Mouse (Mus musculus): ENCODE results near the gene Hspb2. TPM values are rescaled to one million over a fixed set of nuclear protein-coding genes. Genes with fewer than 3 reads are reported as not detected.

Gene Hspb2
- polyA plus RNA-seq, 1 experiment = not detected

DNA sequence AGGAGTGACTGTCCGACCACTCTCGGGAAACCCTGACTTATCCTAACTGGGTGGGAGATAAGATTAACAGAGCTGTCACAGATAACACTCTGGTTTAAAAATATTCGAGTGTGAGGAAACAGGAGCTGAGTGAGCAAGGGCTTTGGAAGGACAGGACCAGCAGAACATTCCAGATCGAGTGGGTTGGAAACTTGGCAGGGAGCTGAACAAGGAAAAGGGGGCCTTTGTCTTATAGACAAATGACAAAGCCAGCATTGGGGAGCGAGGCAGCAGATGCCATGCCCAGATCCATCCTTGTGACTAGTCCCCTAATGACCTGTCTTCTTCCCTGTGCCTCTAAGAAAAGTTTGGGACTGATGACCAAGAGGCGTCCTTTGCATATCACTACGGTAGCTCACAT lies 1.8 kb upstream of the Hspb2 start:
- Histone ChIP-seq H3K4me3 (ENCODE audit: insufficient read depth, low read depth, low read length) (no peak overlapping the region), H3K4me1 (ENCODE audit: control insufficient read depth, insufficient read depth, low read length) (peaks cover 8% of the 10 kb centered on the region), H3K27ac (ENCODE audit: insufficient read depth, low read depth, low read length) (0 out of 2 replicates have a peak overlapping the region, but pooled peaks have one; percentile 43)
- 60% methylated on average over 7 of the region's 7 CpGs for whole genome bisulfite sequencing
- TF ChIP-seq CTCF (IDR thresholded peaks at IDR 0.05; ENCODE audit: insufficient read depth, low read depth, low read length) (no peak), POLR2A (IDR thresholded peaks at IDR 0.05; ENCODE audit: insufficient read depth, low read depth, low read length) (no peak)

DNA sequence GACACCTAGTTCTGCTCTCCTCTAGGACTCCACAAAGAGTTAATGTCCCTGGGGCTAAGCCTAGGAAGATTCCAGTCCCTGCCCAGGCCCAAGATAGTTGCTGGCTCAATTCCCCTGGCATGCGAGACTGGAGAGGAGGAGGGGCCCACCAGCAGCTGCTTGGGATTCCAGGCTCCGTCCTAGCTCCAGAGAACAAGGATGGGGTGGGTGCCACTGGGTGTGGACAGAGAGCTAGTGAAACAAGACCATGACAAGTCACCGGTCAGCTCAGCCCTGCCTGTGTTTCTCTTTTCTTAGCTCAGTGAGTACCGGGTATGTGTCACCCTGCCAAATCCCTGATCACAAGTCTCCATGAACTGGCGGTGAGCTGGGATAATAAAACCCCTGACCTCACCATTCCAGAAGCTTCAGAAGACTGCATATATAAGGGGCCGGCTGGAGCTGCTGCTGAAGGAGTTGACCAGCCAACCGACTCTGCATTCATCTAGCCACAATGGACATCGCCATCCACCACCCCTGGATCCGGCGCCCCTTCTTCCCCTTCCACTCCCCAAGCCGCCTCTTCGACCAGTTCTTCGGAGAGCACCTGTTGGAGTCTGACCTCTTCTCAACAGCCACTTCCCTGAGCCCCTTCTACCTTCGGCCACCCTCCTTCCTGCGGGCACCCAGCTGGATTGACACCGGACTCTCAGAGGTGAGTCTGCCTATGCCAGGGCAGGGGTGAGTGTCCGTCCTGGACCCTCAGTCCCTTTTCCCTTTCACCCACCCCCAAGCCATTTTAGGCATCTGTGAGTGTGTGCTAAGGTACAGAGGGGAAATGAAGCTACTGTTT lies 846 bp upstream of the Hspb2 start:
- 61% methylated on average over 17 of the region's 17 CpGs for WGBS
- H3K27ac ChIP-seq (ENCODE audit: insufficient read depth, low read depth, low read length) = peak overlapping the region; percentile 43

DNA sequence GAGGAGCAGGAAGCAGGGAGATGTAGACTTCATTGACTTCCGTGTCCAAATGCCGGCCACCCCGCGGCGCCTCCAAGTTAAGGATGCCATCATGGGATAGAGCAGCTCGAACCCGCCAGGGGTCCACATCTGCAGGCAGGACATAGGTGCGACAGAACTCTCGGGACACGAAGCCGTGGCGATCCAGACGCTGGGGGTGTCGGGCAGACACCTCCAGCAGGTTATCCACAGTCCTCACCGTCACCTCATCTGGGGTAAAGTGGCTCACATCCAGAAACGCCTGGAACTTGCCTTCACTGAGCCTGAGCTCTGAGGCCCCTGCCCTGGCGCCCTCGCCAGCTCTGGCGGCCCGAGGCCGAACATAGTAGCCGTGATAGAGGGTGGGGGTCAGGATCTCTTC lies 831 bp downstream of the Hspb2 start, which contains the start of gene Cryab:
Cryab (plus strand) TSS at position 3 of the 400 bp plus-strand sequence.
- WGBS = 80% methylated on average over 22 of the region's 22 CpGs
- no peak for TF ChIP-seq CTCF (IDR thresholded peaks at IDR 0.05; ENCODE audit: insufficient read depth, low read depth, low read length)
- no peak for TF ChIP-seq POLR2A (IDR thresholded peaks at IDR 0.05; ENCODE audit: insufficient read depth, low read depth, low read length)
- Histone ChIP-seq H3K4me3 (ENCODE audit: insufficient read depth, low read depth, low read length) (no peak within 1 kb of the TSS), H3K27ac (ENCODE audit: insufficient read depth, low read depth, low read length) (no peak within 1 kb of the TSS), H3K4me1 (ENCODE audit: control insufficient read depth, insufficient read depth, low read length) (peaks cover 10% of the 10 kb centered on the region)

More for the DNA sequence above, 846 bp upstream of the Hspb2 start:
- H3K4me1 ChIP-seq (ENCODE audit: control insufficient read depth, insufficient read depth, low read length) = peaks cover 8% of the 10 kb centered on the region
- H3K4me3 ChIP-seq (ENCODE audit: insufficient read depth, low read depth, low read length) = peak overlapping the region; percentile 17; the same call in 1 of the 2 replicates
- TF ChIP-seq POLR2A (IDR thresholded peaks at IDR 0.05; ENCODE audit: insufficient read depth, low read depth, low read length) = no peak
- TF ChIP-seq CTCF (IDR thresholded peaks at IDR 0.05; ENCODE audit: insufficient read depth, low read depth, low read length) = no peak

DNA sequence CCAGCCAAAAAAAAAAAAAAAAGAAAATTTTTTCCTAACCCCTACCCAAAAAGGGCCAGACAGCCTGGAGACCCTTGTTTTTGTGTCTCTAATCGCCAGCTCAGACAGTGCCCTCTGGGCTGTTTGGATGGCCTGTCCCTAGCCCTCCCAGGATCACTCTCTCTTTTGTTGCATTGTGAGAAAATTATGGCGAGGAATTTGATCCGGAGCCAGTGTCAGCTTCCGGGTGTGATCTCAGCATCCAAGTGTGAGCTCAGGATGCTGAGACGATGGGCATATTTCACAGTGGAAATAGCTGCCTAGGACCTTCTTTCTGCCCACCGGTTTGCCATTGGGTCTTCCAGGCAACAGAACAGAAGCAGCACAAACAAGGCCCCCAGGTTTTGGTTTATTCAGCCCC lies 1.4 kb downstream of the Hspb2 start:
- H3K4me3 ChIP-seq (ENCODE audit: insufficient read depth, low read depth, low read length) = no peak overlapping the region
- H3K27ac ChIP-seq (ENCODE audit: insufficient read depth, low read depth, low read length) = no peak overlapping the region
- 57% methylated on average over 6 of the region's 6 CpGs for WGBS
- TF ChIP-seq CTCF (IDR thresholded peaks at IDR 0.05; ENCODE audit: insufficient read depth, low read depth, low read length) = no peak
- no peak for TF ChIP-seq POLR2A (IDR thresholded peaks at IDR 0.05; ENCODE audit: insufficient read depth, low read depth, low read length)
- H3K4me1 ChIP-seq (ENCODE audit: control insufficient read depth, insufficient read depth, low read length) = peaks cover 13% of the 10 kb centered on the region

DNA sequence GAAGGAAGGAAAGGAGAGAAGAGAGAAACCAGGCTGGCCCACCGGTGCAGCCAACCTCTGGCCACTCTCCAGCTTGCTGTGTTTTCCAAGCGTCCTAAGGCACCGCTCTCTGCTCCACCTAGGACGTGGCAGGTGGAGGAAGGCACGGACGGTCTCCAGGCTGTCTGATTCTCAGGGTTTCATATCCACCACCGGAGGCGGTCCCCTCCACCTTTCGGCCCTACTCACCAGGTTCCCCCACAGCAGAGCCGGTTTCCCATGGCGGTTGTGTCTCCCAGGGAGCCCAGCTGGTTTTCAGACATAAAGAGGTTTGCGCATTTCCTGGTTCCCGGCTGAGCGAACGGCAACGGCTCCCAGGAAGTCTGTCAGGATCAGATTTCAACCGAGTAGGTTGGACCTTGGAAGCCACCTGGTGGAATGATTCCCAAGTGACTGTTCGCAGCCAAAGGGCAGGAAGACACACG lies 5.9 kb downstream of the Hspb2 start, which contains the start of gene 2310030G06Rik:
2310030G06Rik (minus strand) TSS at position 323 of the 464 bp plus-strand sequence.
- TF ChIP-seq POLR2A (IDR thresholded peaks at IDR 0.05; ENCODE audit: insufficient read depth, low read depth, low read length) (no peak), CTCF (IDR thresholded peaks at IDR 0.05; ENCODE audit: insufficient read depth, low read depth, low read length) (no peak)

DNA sequence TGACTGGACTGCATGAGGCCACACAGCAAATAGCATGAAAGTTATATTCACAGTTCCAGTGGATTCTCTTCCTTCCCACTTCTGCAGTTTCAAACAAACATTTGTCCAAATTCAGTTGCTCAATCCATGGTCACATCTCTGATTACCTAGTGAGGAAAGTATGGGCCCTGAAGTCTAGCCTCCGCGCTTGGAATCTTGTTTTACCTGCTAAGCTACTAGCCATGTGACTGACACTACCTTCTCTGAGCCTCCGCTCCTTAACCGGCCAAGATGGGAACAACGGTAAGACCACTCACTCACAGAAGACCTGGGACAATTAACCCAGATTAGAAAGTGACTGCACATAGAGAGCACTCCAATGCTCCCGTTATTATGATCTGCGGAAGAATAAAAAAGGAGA lies 6.3 kb downstream of the Hspb2 start:
- H3K27ac ChIP-seq (ENCODE audit: insufficient read depth, low read depth, low read length) = no peak overlapping the region
- WGBS = 36% methylated on average over 7 of the region's 7 CpGs
- H3K4me3 ChIP-seq (ENCODE audit: insufficient read depth, low read depth, low read length) = peak overlapping the region; percentile 33
- TF ChIP-seq POLR2A (IDR thresholded peaks at IDR 0.05; ENCODE audit: insufficient read depth, low read depth, low read length) (no peak), CTCF (IDR thresholded peaks at IDR 0.05; ENCODE audit: insufficient read depth, low read depth, low read length) (no peak)
- peaks cover 5% of the 10 kb centered on the region; the same call in 1 of the 2 replicates for H3K4me1 ChIP-seq (ENCODE audit: control insufficient read depth, insufficient read depth, low read length)

More for the DNA sequence above, 5.9 kb downstream of the Hspb2 start, which contains the start of gene 2310030G06Rik:
- Histone ChIP-seq H3K27ac (ENCODE audit: insufficient read depth, low read depth, low read length) (no peak within 1 kb of the TSS), H3K4me3 (ENCODE audit: insufficient read depth, low read depth, low read length) (peak within 1 kb of the TSS; percentile 33), H3K4me1 (ENCODE audit: control insufficient read depth, insufficient read depth, low read length) (peaks cover 5% of the 10 kb centered on the region; the same call in 1 of the 2 replicates)
- WGBS = 13% methylated on average over 19 of the region's 19 CpGs

DNA sequence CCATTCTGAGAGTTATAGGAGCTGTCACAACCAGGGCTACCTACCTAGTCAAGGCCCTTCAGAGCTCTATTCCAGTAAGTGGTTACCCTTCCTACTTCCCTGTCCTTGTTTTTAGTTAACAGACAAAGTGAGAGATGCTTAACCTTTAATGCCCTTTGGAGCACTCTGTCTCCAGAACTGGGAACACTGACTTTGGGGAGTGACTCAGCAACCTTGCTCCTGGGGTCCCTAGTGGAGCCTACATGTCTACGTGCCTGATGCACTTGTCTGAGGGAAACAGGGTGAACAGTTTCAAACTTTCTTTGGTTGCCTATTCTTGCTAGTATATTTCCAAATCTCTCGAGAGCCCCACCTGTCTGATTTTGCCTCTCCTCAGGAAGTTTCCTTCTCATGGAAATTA lies 9.4 kb downstream of the Hspb2 start:
- peaks cover 9% of the 10 kb centered on the region for H3K4me1 ChIP-seq (ENCODE audit: control insufficient read depth, insufficient read depth, low read length)
- TF ChIP-seq CTCF (IDR thresholded peaks at IDR 0.05; ENCODE audit: insufficient read depth, low read depth, low read length) (no peak), POLR2A (IDR thresholded peaks at IDR 0.05; ENCODE audit: insufficient read depth, low read depth, low read length) (no peak)
- 79% methylated on average over 2 of the region's 2 CpGs for WGBS
- H3K27ac ChIP-seq (ENCODE audit: insufficient read depth, low read depth, low read length) = no peak overlapping the region
- H3K4me3 ChIP-seq (ENCODE audit: insufficient read depth, low read depth, low read length) = no peak overlapping the region

DNA sequence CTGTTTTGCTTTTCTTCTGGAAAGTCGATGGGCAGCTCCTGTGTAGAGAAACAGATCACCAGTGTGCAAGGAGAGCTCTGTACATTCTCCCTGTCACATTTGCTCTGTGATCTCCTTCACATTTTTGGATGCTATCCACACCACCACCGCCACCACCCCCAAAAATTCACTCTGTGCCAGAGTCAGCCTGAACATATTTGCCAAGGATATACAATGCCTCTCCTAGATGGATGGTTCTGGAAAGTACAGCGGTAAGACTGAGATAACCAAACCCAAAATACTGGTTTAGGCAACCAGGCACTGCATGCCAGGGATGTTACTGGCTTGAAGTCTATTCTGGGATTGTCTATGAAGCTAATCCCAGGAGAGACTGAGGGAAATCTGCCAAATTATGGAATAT lies 9.9 kb downstream of the Hspb2 start:
- H3K27ac ChIP-seq (ENCODE audit: insufficient read depth, low read depth, low read length) = no peak overlapping the region
- 79% methylated on average over 3 of the region's 3 CpGs for WGBS
- H3K4me3 ChIP-seq (ENCODE audit: insufficient read depth, low read depth, low read length) = no peak overlapping the region
- TF ChIP-seq POLR2A (IDR thresholded peaks at IDR 0.05; ENCODE audit: insufficient read depth, low read depth, low read length) (no peak), CTCF (IDR thresholded peaks at IDR 0.05; ENCODE audit: insufficient read depth, low read depth, low read length) (no peak)
- H3K4me1 ChIP-seq (ENCODE audit: control insufficient read depth, insufficient read depth, low read length) = peaks cover 9% of the 10 kb centered on the region

Measured in olfactory bulb, adult 2 months (tissue).